Mouse (Mus musculus) embryonic facial prominence, embryonic 11.5 days (tissue): ENCODE data around the gene Tmem106a. TPM values are rescaled to one million over a fixed set of nuclear protein-coding genes. Genes with fewer than 3 reads are reported as not detected.
A peak's percentile ranks its signal among the peaks of the same experiment; 100 is the strongest.

Source experiments
- ATAC-seq: fragments of 200-750 bp; cut with Nextera tagmentation; replicated peaks from 2 replicates; pipeline ENCODE4 v1.8.0; 2017; ENCODE audit warnings: low read depth; ENCODE audit not compliant: insufficient number of reproducible peaks, low FRiP score, low TSS enrichment
- DNase-seq: peaks from one replicate; pipeline ENCODE4 v3.0.0-alpha.2; 2015; ENCODE audit warnings: low spot score
- H3K27ac ChIP-seq: fragments of 300-500 bp; sonication (generic); replicated peaks from 2 replicates; pipeline ENCODE4 v1.5.1; 2014; ENCODE audit warnings: mild to moderate bottlenecking, low read depth, low read length, control low read depth
- H3K27me3 ChIP-seq: fragments of 300-500 bp; sonication (generic); 2 replicates; pipeline ENCODE4 v1.6.1; 2014; ENCODE audit warnings: mild to moderate bottlenecking, low read length, moderate library complexity, mixed read lengths; ENCODE audit not compliant: control insufficient read depth, insufficient read depth
- H3K36me3 ChIP-seq: fragments of 300-500 bp; sonication (generic); replicated peaks from 2 replicates; pipeline ENCODE4 v1.6.1; 2014; ENCODE audit warnings: low read depth, mild to moderate bottlenecking, low read length, moderate library complexity, mixed read lengths; ENCODE audit not compliant: control insufficient read depth, insufficient read depth
- H3K4me1 ChIP-seq: fragments of 300-500 bp; sonication (generic); 2 replicates; pipeline ENCODE4 v1.6.1; 2014; ENCODE audit warnings: low read length, mixed read lengths; ENCODE audit not compliant: control insufficient read depth, insufficient read depth
- H3K4me2 ChIP-seq: fragments of 300-500 bp; sonication (generic); 2 replicates; pipeline ENCODE4 v1.6.1; 2014; ENCODE audit warnings: low read depth, mild to moderate bottlenecking, control low read depth, low read length, moderate library complexity
- H3K4me3 ChIP-seq: fragments of 300-500 bp; sonication (generic); 2 replicates; pipeline ENCODE4 v1.5.1; 2014; ENCODE audit warnings: low read depth, low read length, control low read depth
- H3K9ac ChIP-seq: fragments of 300-500 bp; sonication (generic); replicated peaks from 2 replicates; pipeline ENCODE4 v1.6.1; 2014; ENCODE audit warnings: mild to moderate bottlenecking, control low read depth, low read length
- H3K9me3 ChIP-seq: fragments of 300-500 bp; sonication (generic); replicated peaks from 2 replicates; pipeline ENCODE4 v1.6.1; 2016; ENCODE audit warnings: mild to moderate bottlenecking, low read length, inconsistent platforms, mixed read lengths; ENCODE audit not compliant: control insufficient read depth
- WGBS: fragments of 180-500 bp; shearing (Covaris S2); extraction: QIAGEN DNeasy Blood & Tissue Kit; methylation state at CpG from one replicate; pipeline ENCODE4 v1.1.7; 2014; 5-methylcytosine and 5-hydroxymethylcytosine counted together
- polyA plus RNA-seq: library from polyadenylated mRNA; unstranded; fragments of >200 nt; fragmentation: Nextera tagmentation; extraction: Ambion mirVana; gene quantifications from 2 replicates; pipeline ENCODE4 v1.2.1, GENCODE M21; 2014

The Tmem106a gene
- polyA plus RNA-seq: 2.0 and 2.4 TPM in 2 replicates

DNA sequence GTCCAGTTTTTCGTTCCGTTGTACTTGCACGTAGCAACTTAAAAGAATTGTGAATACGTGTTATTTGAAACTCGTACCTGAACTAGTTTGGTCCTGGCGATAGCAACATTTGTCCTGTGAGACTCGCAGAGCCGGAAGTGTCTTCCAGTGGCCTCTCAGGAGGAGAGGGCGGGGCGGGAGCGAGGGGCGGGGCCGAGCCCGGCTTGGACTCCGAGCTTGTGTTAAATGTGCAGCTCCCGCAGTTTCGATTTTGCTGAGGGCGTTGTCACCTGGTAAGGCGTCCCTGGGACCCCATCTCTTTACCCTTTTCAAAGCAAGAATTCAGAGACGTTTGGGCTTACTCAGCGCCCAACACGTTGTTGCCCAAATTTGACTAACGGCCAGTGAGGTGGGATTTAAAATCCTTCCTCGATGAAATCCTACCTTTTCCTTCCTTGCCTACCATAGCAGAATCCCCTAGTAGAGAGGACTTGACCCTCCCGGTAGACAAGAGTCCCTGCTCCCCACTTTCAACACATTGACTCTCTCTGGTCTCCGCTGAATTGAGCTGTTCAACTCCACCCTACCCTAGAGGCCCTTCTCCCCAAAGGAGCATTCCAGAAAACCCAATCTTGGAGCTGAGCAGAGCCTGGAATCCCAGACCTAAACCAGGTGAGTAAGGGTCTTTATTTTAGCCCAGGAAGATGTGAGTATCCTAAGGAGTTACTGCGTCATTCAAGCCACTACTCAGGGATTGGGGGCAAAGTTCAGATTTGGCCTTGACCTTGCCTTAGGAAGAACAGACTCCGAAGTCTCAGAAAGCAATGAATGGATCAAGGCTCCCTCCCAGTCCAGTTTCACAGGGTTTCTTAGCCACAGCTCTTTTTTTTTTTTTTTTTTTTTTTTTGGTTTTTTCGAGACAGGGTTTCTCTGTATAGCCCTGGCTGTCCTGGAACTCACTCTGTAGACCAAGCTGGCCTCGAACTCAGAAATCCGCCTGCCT lies at the start of gene Tmem106a:
TSS of gene Tmem106a (plus strand) at position 189 of the 982 bp plus-strand sequence.
- H3K4me1 ChIP-seq: no peaks in the 10 kb centered on the region
- H3K36me3 ChIP-seq: peaks cover 3% of the 10 kb centered on the region
- H3K27me3 ChIP-seq: no peaks in the 10 kb centered on the region
- DNase-seq (peak; percentile 80), ATAC-seq (0 out of 2 replicates have a peak, but pooled peaks have one; percentile 59)
- peak within 1 kb of the TSS; percentile 25 for H3K4me2 ChIP-seq
- 15% methylated on average over 29 of the region's 31 CpGs for WGBS
- no peak within 1 kb of the TSS for H3K27ac ChIP-seq
- H3K4me3 ChIP-seq: peak within 1 kb of the TSS; percentile 24
- H3K9ac ChIP-seq: peak within 1 kb of the TSS; percentile 37; the same call in 1 of the 2 replicates
- H3K9me3 ChIP-seq: no peaks in the 10 kb centered on the region

GRCm38 (mm10) chr11:101543533-101543932 lies 38.5 kb upstream of the Tmem106a start:
- no peak for DNase-seq
- Histone ChIP-seq H3K4me3 (no peak overlapping the region), H3K36me3 (no peaks in the 10 kb centered on the region; the same call in 1 of the 2 replicates), H3K27ac (no peak overlapping the region), H3K9ac (no peak overlapping the region), H3K27me3 (no peaks in the 10 kb centered on the region), H3K4me2 (no peak overlapping the region), H3K9me3 (no peaks in the 10 kb centered on the region), H3K4me1 (no peaks in the 10 kb centered on the region)
- 91% methylated on average over 9 of the region's 9 CpGs for WGBS
- no peak for ATAC-seq

- Histone ChIP-seq H3K27ac (no peak overlapping the region), H3K9ac (no peak overlapping the region), H3K4me2 (no peak overlapping the region), H3K36me3 (no peaks in the 10 kb centered on the region; the same call in 1 of the 2 replicates), H3K9me3 (no peaks in the 10 kb centered on the region), H3K4me3 (no peak overlapping the region), H3K4me1 (no peaks in the 10 kb centered on the region), H3K27me3 (no peaks in the 10 kb centered on the region)
- 88% methylated on average over 1 of the region's 1 CpGs for WGBS
- no peak for DNase-seq
- no peak for ATAC-seq
Measured at GRCm38 (mm10) chr11:101544132-101544531, 37.9 kb upstream of the Tmem106a start.

GRCm38 (mm10) chr11:101548526-101548925 lies 33.5 kb upstream of the Tmem106a start:
- Histone ChIP-seq H3K27me3 (no peaks in the 10 kb centered on the region), H3K4me1 (no peaks in the 10 kb centered on the region), H3K27ac (no peak overlapping the region), H3K36me3 (no peaks in the 10 kb centered on the region; the same call in 1 of the 2 replicates), H3K4me2 (no peak overlapping the region), H3K9ac (no peak overlapping the region), H3K9me3 (no peaks in the 10 kb centered on the region), H3K4me3 (no peak overlapping the region)
- ATAC-seq (no peak), DNase-seq (no peak)

DNA sequence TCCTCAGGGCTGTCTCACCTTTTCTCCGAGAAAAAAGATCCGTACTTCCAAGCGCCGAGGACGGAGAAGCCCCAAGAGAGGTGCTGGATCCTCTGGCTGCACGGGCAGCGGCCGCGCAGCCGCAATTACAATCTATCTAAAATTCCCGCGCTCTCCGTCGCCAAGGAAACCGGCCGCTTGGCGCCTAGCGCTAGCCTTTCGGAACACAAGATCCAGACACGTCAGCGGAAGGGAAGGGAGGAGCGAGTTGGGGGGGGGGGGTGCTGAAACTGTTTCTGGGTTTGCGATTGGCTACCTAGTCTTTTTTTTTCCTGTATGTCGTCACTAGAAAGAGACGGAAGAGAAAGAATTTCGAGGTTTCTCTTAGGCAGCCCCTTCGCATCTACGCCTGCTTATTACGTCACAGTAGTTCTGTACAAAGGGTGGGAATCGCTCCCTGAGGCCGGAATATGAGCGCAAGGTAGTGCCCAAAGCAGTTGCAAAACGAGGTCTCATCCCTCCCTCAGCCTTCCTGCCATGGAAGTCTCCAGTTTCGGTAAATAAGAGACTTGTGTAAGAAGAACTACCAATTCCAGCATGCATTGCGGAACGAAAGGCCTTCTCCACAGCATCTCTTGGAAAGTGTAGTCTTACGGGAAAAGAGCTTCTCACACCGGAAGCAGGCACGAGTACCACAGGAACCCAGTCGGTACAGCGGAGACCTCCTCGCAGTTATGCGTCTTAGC lies 30.1 kb upstream of the Tmem106a start, which contains the start of the genes Brca1 and Nbr1:
TSS of gene Brca1 (minus strand) at position 205 of the 725 bp plus-strand sequence.
TSS of gene Nbr1 (plus strand) at position 399 of the 725 bp plus-strand sequence.
- Histone ChIP-seq H3K4me2 (peak within 1 kb of the TSS; percentile 72), H3K9me3 (no peaks in the 10 kb centered on the region), H3K4me1 (no peaks in the 10 kb centered on the region), H3K4me3 (peak within 1 kb of the TSS; percentile 72), H3K27ac (peak within 1 kb of the TSS; percentile 73), H3K36me3 (no peaks in the 10 kb centered on the region), H3K27me3 (no peaks in the 10 kb centered on the region), H3K9ac (peak within 1 kb of the TSS; percentile 78)
- under 1% methylated on average over 43 of the region's 43 CpGs for WGBS
- peak; percentile 78 for ATAC-seq
- peak; percentile 100 for DNase-seq

DNA sequence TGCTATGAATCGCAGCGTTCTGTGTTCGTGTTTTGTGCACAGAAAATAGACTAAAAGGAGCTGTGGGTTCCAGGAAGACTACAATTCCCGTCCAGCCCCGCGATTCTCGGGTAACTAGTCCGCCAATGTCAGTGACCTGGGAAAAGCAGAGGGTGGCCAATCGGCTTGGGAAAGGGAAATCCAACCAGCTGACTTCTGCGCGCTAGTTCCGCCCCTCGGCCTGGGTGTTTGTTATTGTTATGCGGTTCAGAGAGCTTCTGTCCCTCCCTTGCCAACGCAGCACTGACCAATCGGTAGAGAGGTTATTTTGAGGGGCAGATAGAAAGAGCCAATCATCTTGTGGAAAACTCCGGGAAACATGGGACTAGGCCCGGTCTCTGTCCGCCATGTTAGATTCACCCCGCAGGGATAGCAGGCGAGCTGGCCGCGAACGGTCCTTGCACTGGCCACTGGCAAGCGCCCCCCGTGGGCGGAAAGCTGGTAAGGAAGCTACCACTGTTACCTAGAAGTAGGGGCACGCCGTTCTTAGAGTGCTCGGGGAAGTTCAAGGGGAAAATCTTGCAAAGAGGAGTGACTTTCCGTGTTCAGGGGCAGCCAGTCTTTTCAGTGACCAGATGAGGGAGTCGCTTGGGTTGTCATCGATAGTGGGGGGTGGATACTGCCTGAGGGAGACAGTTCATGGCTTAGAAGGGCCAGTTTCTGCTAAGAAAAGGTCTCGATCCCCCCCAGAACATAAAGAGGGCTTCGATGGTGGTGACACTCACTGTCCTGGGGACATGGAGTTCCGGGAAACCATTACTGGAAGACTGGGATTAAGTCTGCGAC lies 29.4 kb upstream of the Tmem106a start:
- peak overlapping the region; percentile 72 for H3K4me3 ChIP-seq

GRCm38 (mm10) chr11:101553354-101553930 lies 28.6 kb upstream of the Tmem106a start:
- H3K27ac ChIP-seq: no peak overlapping the region

More for the DNA sequence above, 29.4 kb upstream of the Tmem106a start:
- Histone ChIP-seq H3K9ac (peak overlapping the region; percentile 78), H3K4me2 (peak overlapping the region; percentile 61), H3K27ac (peak overlapping the region; percentile 73), H3K4me1 (no peaks in the 10 kb centered on the region), H3K27me3 (no peaks in the 10 kb centered on the region), H3K9me3 (no peaks in the 10 kb centered on the region), H3K36me3 (no peaks in the 10 kb centered on the region)
- ATAC-seq: peak; percentile 97
- peak; percentile 98 for DNase-seq
- under 1% methylated on average over 37 of the region's 37 CpGs for whole genome bisulfite sequencing

More at GRCm38 (mm10) chr11:101553354-101553930, 28.6 kb upstream of the Tmem106a start:
- ATAC-seq: no peak
- Histone ChIP-seq H3K4me2 (peak overlapping the region; percentile 61), H3K36me3 (no peaks in the 10 kb centered on the region; the same call in 1 of the 2 replicates), H3K4me1 (no peaks in the 10 kb centered on the region), H3K9me3 (no peaks in the 10 kb centered on the region), H3K9ac (peak overlapping the region; percentile 78), H3K27me3 (no peaks in the 10 kb centered on the region), H3K4me3 (peak overlapping the region; percentile 72)
- 19% methylated on average over 8 of the region's 8 CpGs for WGBS
- DNase-seq: peak; percentile 12
